Comparison of ENCODE assay signal across 9 mouse cellular contexts in the genomic region with DNA sequence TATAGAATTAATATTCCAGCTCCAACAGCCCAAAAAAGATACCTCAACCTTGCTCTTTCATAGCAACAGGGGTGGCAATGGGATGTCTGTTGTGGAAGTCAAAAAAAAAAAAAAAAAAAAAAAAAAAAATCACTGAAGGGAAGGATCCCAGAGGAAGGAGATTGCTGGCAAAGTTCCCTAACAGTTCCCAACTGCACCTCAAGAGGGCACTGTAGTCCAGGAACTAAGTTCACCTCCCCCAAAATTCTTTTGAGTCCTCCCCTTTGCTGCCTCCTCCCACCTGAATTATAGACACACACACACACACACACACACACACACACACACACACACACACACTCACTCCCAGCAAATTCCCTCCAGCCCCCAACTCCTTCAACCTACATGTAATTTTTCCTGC. TPM values are rescaled to one million over a fixed set of nuclear protein-coding genes. Genes with fewer than 3 reads are reported as not detected.
DNase-seq lines count a peak whose midpoint lies in the region; ATAC-seq and TF ChIP-seq lines count a peak whose summit lies in the region.
"Had no signal": no experiment of that assay in that cellular context is flagged by ENCODE, and none has a peak within 500 bp of the region (broad histone marks: within the 10 kb centered on the region; RNA-seq: fewer than 3 reads in every experiment).

No protein-coding gene starts in this region.

- no peak overlapping the region for H3K27ac ChIP-seq in forebrain, postnatal 0 days (ENCODE audit: low read depth, low read length)
- H3K27ac ChIP-seq in forebrain, embryonic 15.5 days (replicated peaks), result no peak overlapping the region
- H3K27ac ChIP-seq in cortical plate, adult 2 months (ENCODE audit: insufficient read depth, low read length), result no peak overlapping the region

- ATAC-seq in forebrain, postnatal 0 days, result no peak
- ATAC-seq in forebrain, embryonic 15.5 days (replicated peaks), result no peak

- H3K9me3 ChIP-seq in forebrain, postnatal 0 days (ENCODE audit: low read length), result no peaks in the 10 kb centered on the region
- H3K9me3 ChIP-seq in forebrain, embryonic 15.5 days, result no peaks in the 10 kb centered on the region

- H3K4me3 ChIP-seq in forebrain, postnatal 0 days (ENCODE audit: low read depth, low read length), result no peak overlapping the region
- no peak overlapping the region for H3K4me3 ChIP-seq in forebrain, embryonic 15.5 days
- H3K4me3 ChIP-seq in cortical plate, adult 2 months (ENCODE audit: insufficient read depth, low read length), result no peak overlapping the region

- H3K36me3 ChIP-seq in forebrain, postnatal 0 days (ENCODE audit: insufficient read depth), result no peaks in the 10 kb centered on the region
- no peaks in the 10 kb centered on the region for H3K36me3 ChIP-seq in forebrain, embryonic 15.5 days

- H3K4me2 ChIP-seq in forebrain, postnatal 0 days (ENCODE audit: low read depth), result no peak overlapping the region
- H3K4me2 ChIP-seq in forebrain, embryonic 15.5 days (replicated peaks), result no peak overlapping the region

- H3K27me3 ChIP-seq in forebrain, postnatal 0 days (ENCODE audit: insufficient read depth, low read length), result peaks cover 5% of the 10 kb centered on the region; the same call in 1 of the 2 replicates
- H3K27me3 ChIP-seq in forebrain, embryonic 15.5 days, result peaks cover 9% of the 10 kb centered on the region; the same call in 1 of the 2 replicates

- H3K4me1 ChIP-seq in forebrain, postnatal 0 days (ENCODE audit: insufficient read depth), result no peaks in the 10 kb centered on the region; the same call in 1 of the 2 replicates
- peaks cover 9% of the 10 kb centered on the region for H3K4me1 ChIP-seq in forebrain, embryonic 15.5 days
- H3K4me1 ChIP-seq in cortical plate, adult 2 months (ENCODE audit: control insufficient read depth, insufficient read depth, low read length), result no peaks in the 10 kb centered on the region

- TF ChIP-seq CTCF in forebrain, postnatal 0 days (IDR thresholded peaks at IDR 0.05; ENCODE audit: low read depth), result peak; percentile 75
- peak; percentile 83 for TF ChIP-seq CTCF in cortical plate, adult 2 months (IDR thresholded peaks at IDR 0.05; ENCODE audit: extremely low read depth, insufficient read depth, low read length)

- intact Hi-C loops in heart, postnatal 14 days (cut with DNase I), result loop anchor here (5.0 to 10.0 kb wide), 2 partner anchors 149 to 346 kb away; a partner anchor contains a TSS
- intact Hi-C loops in left cerebral cortex, postnatal 10 days (cut with DNase I), result no loop called here

- H3K9ac ChIP-seq in forebrain, postnatal 0 days, result no peak overlapping the region
- no peak overlapping the region for H3K9ac ChIP-seq in forebrain, embryonic 15.5 days (replicated peaks)

- peak; percentile 94 for DNase-seq in forebrain, postnatal 0 days
- DNase-seq in ZHBTc4 (ENCODE audit: low read depth, low spot score), result peak; percentile 84
- DNase-seq in heart, postnatal 14 days, result peak; percentile 82 to 91
- DNase-seq in left cerebral cortex, postnatal 10 days (ENCODE audit: extremely low spot score in 1 of 2, low spot score in 2 of 2), result peak; percentile 62 to 80
- DNase-seq in naive thymus-derived CD4-positive, alpha-beta T cell, adult 2 months (ENCODE audit: low read depth), result peak; percentile 70
- peak; percentile 53 for DNase-seq in testis, postnatal 14 days (ENCODE audit: low spot score)

- no peak for TF ChIP-seq POLR2A in cortical plate, adult 2 months (IDR thresholded peaks at IDR 0.05; ENCODE audit: extremely low read depth, insufficient read depth, low read length)

RNA-seq across cellular contexts. Expression of a gene that starts 4.3 kb away (rescaled TPM):
- total RNA-seq in forebrain, postnatal 0 days (2014; rRNA removed), result 0.31 and 0.62 TPM in 2 replicates
- 0.08 and 0.14 TPM in 2 replicates for polyA plus RNA-seq in forebrain, postnatal 0 days (2015; fragmentation: Nextera tagmentation; extraction: Ambion mirVana)
- polyA plus RNA-seq in forebrain, embryonic 15.5 days (2015; fragmentation: Nextera tagmentation; extraction: Ambion mirVana), result 0.04 and 0.14 TPM in 2 replicates
- polyA plus RNA-seq in cortical plate, adult 2 months (2012; rRNA removed), result 0.15 and 0.21 TPM in 2 replicates
- under 1 TPM; 0.02 TPM for total RNA-seq in heart, postnatal 14 days (2021)
- total RNA-seq in left cerebral cortex, postnatal 10 days (2021), result under 1 TPM; 0.47 to 0.69 TPM

RNA-seq across cellular contexts. Expression of a gene that starts 21.2 kb away (rescaled TPM):
- 79.1 and 80.6 TPM in 2 replicates for total RNA-seq in forebrain, postnatal 0 days (2014; rRNA removed)
- polyA plus RNA-seq in forebrain, postnatal 0 days (2015; fragmentation: Nextera tagmentation; extraction: Ambion mirVana), result 99.2 and 110 TPM in 2 replicates
- polyA plus RNA-seq in forebrain, embryonic 15.5 days (2015; fragmentation: Nextera tagmentation; extraction: Ambion mirVana), result 75.9 and 79.3 TPM in 2 replicates
- polyA plus RNA-seq in cortical plate, adult 2 months (2012; rRNA removed), result 46.4 and 48.5 TPM in 2 replicates
- 10 to 100 TPM; 12.5 to 16.9 TPM for total RNA-seq in heart, postnatal 14 days (2021)
- 10 to 100 TPM; 36.5 to 36.8 TPM for total RNA-seq in left cerebral cortex, postnatal 10 days (2021)

RNA-seq across cellular contexts. Expression of a gene that starts 37.2 kb away (rescaled TPM):
- 21.1 and 25.2 TPM in 2 replicates for total RNA-seq in forebrain, postnatal 0 days (2014; rRNA removed)
- polyA plus RNA-seq in forebrain, postnatal 0 days (2015; fragmentation: Nextera tagmentation; extraction: Ambion mirVana), result 6.1 and 10.6 TPM in 2 replicates
- polyA plus RNA-seq in forebrain, embryonic 15.5 days (2015; fragmentation: Nextera tagmentation; extraction: Ambion mirVana), result 19.2 and 20.0 TPM in 2 replicates
- polyA plus RNA-seq in cortical plate, adult 2 months (2012; rRNA removed), result 41.0 and 50.2 TPM in 2 replicates
- total RNA-seq in heart, postnatal 14 days (2021), result 10 to 100 TPM; 28.3 to 33.8 TPM
- total RNA-seq in left cerebral cortex, postnatal 10 days (2021), result 10 to 100 TPM; 43.0 TPM

RNA-seq across cellular contexts. Expression of a gene that starts 51.9 kb away (rescaled TPM):
- not detected in 2 replicates for total RNA-seq in forebrain, postnatal 0 days (2014; rRNA removed)
- polyA plus RNA-seq in forebrain, postnatal 0 days (2015; fragmentation: Nextera tagmentation; extraction: Ambion mirVana), result not detected in 2 replicates
- polyA plus RNA-seq in forebrain, embryonic 15.5 days (2015; fragmentation: Nextera tagmentation; extraction: Ambion mirVana), result not detected in 2 replicates
- not detected in 2 replicates for polyA plus RNA-seq in cortical plate, adult 2 months (2012; rRNA removed)
- total RNA-seq in heart, postnatal 14 days (2021), result not detected
- not detected for total RNA-seq in left cerebral cortex, postnatal 10 days (2021)
- polyA plus RNA-seq: neural tube, embryonic 14.5 days had no signal

RNA-seq across cellular contexts. Expression of a gene that starts 52.2 kb away (rescaled TPM):
- 1,237 and 1,339 TPM in 2 replicates for total RNA-seq in forebrain, postnatal 0 days (2014; rRNA removed)
- polyA plus RNA-seq in forebrain, postnatal 0 days (2015; fragmentation: Nextera tagmentation; extraction: Ambion mirVana), result 766 and 769 TPM in 2 replicates
- 535 and 578 TPM in 2 replicates for polyA plus RNA-seq in forebrain, embryonic 15.5 days (2015; fragmentation: Nextera tagmentation; extraction: Ambion mirVana)
- 653 and 687 TPM in 2 replicates for polyA plus RNA-seq in cortical plate, adult 2 months (2012; rRNA removed)
- 100 to 1,000 TPM; 322 to 323 TPM for total RNA-seq in heart, postnatal 14 days (2021)
- 1,000 to 10,000 TPM in 1 of 2 experiments, 100 to 1,000 TPM in 1; 996 to 1,005 TPM for total RNA-seq in left cerebral cortex, postnatal 10 days (2021)
